Mouse (Mus musculus) bone marrow, adult 2 months (tissue): ENCODE results near the gene Cd200r1. TPM values are rescaled to one million over a fixed set of nuclear protein-coding genes. Genes with fewer than 3 reads are reported as not detected.
A peak's percentile ranks its signal among the peaks of the same experiment; 100 is the strongest.

Experiments
- H3K27ac ChIP-seq: fragments of 200-500 bp; 2 replicates; pipeline ENCODE4 v1.5.1; 2012; ENCODE audit warnings: low read depth, mild to moderate bottlenecking, control low read depth, inconsistent platforms, low read length; ENCODE audit not compliant: control insufficient read depth, poor library complexity, insufficient read depth
- H3K4me1 ChIP-seq: fragments of 200-500 bp; 2 replicates; pipeline ENCODE4 v1.6.1; 2011; ENCODE audit warnings: low read length; ENCODE audit not compliant: control insufficient read depth, insufficient read depth
- H3K4me3 ChIP-seq: fragments of 200-500 bp; replicated peaks from 2 replicates; pipeline ENCODE3; 2011; ENCODE audit warnings: mild to moderate bottlenecking, low read depth, low read length, control low read depth; ENCODE audit not compliant: control insufficient read depth
- CTCF ChIP-seq: fragments of 200-500 bp; IDR thresholded peaks from 2 replicates; pipeline ENCODE4 v1.5.1; 2011; ENCODE audit warnings: low read length, control low read depth; ENCODE audit not compliant: control insufficient read depth, insufficient read depth
- POLR2A ChIP-seq: fragments of 200-500 bp; IDR thresholded peaks from 2 replicates; pipeline ENCODE4 v1.6.1; 2011; ENCODE audit warnings: low read depth, mild to moderate bottlenecking, control low read depth, low read length, borderline replicate concordance; ENCODE audit not compliant: control insufficient read depth
- WGBS: fragments of 180-500 bp; shearing (Covaris S2); methylation state at CpG from one replicate; pipeline ENCODE4 v1.1.7; 2018; 5-methylcytosine and 5-hydroxymethylcytosine counted together
- polyA plus RNA-seq: library from polyadenylated mRNA; stranded (reverse); fragments of >200 nt; gene quantifications from 2 replicates; pipeline ENCODE4 v1.2.4, GENCODE M21; 2011; ENCODE audit warnings: low replicate concordance; ENCODE audit not compliant: missing spikeins, insufficient read depth, insufficient read length

The Cd200r1 gene
- polyA plus RNA-seq, 1 experiment, result 5.3 TPM

DNA sequence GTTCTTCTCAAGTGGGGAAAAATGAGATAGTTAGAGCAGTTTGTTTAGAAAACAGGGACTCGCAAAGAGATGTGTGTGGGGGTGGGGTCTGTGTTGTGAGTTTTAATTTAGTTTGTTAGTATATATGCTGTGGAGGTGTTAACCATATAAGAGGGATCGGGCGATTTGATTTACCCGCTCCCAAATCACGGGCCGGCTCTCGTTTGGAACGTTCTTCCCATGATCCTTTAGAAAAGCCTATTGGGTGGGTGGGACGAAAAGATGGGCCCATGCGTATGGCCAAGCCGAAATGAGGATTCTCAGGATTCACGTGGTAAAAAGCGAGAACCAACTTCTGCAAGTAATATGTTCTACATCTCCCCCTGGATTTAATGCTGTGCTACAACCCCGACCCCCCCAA is 40.7 kb upstream of the Cd200r1 start:
- WGBS, result 1% methylated on average over 14 of the region's 14 CpGs
- TF ChIP-seq POLR2A (no peak), CTCF (no peak)
- no peaks in the 10 kb centered on the region; the same call in 1 of the 2 replicates for H3K4me1 ChIP-seq
- H3K4me3 ChIP-seq, result peak overlapping the region; percentile 98
- H3K27ac ChIP-seq, result peak overlapping the region; percentile 58; the same call in 1 of the 2 replicates

DNA sequence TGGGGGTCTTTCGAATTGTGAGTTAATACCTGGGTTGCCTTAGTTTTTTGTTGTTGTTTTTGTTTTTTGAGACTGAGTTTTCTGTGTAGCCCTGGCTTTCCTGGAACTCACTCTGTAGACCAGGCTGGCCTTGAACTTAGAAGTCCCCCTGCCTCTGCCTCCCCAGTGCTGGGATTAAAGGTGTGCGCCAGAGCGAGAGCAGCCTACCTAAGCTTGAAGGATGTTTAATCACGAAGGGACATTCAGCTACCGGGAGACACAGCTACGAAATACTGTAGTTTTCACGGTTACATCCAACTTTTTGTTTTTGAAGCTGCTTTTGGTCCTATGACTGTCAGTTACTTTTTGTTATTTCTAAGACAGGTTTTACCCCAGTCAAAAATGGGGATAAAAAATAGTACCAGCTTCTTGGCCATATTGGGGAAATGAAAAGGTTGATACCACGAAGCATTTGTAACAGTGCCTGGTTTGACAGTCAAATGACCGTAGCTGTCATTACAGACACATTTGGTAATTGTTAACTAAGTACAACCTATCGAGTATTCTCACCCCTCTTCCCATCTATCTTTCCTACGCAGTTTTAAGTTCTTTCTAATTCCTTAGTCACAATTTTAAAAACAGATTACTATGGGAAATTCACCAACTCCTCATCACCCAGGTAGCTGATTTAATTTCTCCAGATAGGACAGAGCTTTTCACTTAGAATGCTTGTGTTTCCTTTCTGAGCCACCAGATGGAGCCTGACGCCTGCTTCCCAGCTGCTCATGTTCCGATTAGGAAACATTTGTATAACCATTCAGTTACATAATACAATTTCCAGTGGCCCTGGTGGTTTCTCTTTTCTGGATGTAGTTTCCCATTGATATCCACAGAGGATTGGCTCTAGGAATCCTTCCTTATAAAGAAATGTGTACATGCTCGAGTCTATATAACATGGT is 40.0 kb upstream of the Cd200r1 start:
- no peak overlapping the region for H3K4me3 ChIP-seq
- TF ChIP-seq CTCF, result peak; percentile 82
- TF ChIP-seq POLR2A, result no peak
- 30% methylated on average over 14 of the region's 14 CpGs for WGBS
- H3K4me1 ChIP-seq, result no peaks in the 10 kb centered on the region; the same call in 1 of the 2 replicates
- no peak overlapping the region for H3K27ac ChIP-seq

DNA sequence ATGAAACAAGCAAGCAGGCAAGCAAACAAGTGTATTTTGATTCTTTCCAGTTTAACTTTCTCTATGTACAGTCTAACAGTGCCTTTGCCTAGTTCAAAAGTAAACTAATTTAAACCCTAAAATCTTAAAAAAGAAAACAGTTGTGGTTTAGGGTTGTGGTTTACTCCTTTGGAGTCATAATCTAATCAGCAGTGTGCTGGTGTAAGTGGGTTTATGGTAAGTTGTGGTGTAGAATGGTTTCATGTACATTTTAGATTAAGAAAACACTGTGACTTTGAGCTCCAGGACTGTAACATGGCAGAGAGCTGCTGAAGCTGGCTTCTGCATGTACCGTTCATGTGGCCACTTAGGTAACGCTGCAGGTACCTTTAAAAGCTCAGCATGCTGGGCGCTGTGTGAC is 38.0 kb upstream of the Cd200r1 start:
- no peaks in the 10 kb centered on the region; the same call in 1 of the 2 replicates for H3K4me1 ChIP-seq
- 65% methylated on average over 3 of the region's 3 CpGs for WGBS
- no peak overlapping the region for H3K27ac ChIP-seq

DNA sequence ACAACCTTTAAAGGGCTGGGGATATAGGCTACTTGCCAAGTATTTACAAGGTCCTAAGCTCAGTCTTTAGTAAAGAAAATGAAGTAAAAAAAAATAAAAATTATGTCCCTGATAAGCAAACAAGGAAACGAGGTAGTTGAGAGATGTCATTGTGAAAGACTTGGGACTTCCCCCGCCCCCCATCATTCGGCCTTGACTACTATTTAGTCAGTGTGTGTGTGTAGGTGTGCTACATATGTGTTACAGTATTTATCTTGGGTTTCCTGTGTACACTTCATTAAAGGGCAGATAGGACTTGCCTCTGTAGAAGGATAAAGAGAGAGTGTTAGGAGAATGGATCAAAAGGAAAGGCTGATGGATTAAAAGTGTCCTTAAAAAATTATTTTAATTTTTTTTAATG is 31.5 kb upstream of the Cd200r1 start:
- no peak overlapping the region for H3K4me3 ChIP-seq
- 32% methylated on average over 3 of the region's 3 CpGs for WGBS
- H3K4me1 ChIP-seq, result no peaks in the 10 kb centered on the region
- H3K27ac ChIP-seq, result no peak overlapping the region
- TF ChIP-seq CTCF, result no peak
- no peak for TF ChIP-seq POLR2A

More for the DNA sequence above, 38.0 kb upstream of the Cd200r1 start:
- no peak for TF ChIP-seq CTCF
- TF ChIP-seq POLR2A, result no peak
- H3K4me3 ChIP-seq, result no peak overlapping the region

DNA sequence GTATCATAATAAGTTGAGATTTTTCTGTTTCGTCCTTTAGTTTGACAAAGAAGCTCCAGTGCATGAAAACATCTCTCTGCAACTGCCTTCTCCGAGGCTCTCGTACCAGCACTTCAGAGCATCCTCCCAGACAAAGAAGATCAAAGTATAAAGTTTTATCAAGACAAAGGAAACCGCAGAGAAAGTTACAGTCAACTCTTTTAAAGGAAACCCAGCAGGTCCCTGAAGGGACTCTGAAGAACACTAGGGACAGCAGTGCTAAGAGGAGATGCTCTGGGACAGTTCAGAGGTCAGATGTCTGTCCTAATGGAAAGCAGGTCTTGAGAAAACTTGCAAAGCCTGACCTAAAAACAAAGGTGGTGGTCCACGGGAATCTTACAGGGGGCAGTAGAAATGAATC is 29.9 kb upstream of the Cd200r1 start:
- no peak overlapping the region for H3K27ac ChIP-seq
- 87% methylated on average over 5 of the region's 5 CpGs for WGBS
- TF ChIP-seq CTCF (no peak), POLR2A (no peak)

DNA sequence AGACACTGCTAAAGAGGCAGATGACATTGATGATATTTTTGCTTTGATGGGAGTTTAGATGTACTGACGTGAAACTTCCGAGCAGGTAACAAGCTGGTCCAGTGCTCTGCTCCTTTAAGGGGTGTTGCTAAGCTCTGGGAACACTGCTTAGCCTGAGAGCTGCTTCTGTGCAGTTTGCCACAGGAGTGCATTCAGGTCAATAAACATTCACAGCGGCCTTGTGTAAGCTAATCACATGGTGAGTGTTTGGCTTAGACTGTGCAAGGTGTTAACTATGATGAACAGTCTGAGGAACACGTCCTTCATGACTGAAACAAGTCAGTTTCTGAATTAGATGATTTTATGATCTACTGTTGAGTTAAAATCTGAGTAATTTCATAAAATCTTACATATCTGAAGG is 29.4 kb upstream of the Cd200r1 start:
- Histone ChIP-seq H3K4me1 (no peaks in the 10 kb centered on the region), H3K27ac (no peak overlapping the region), H3K4me3 (no peak overlapping the region)
- TF ChIP-seq CTCF (no peak), POLR2A (no peak)
- WGBS, result 86% methylated on average over 4 of the region's 4 CpGs

More for the DNA sequence above, 29.9 kb upstream of the Cd200r1 start:
- no peak overlapping the region for H3K4me3 ChIP-seq
- H3K4me1 ChIP-seq, result no peaks in the 10 kb centered on the region

DNA sequence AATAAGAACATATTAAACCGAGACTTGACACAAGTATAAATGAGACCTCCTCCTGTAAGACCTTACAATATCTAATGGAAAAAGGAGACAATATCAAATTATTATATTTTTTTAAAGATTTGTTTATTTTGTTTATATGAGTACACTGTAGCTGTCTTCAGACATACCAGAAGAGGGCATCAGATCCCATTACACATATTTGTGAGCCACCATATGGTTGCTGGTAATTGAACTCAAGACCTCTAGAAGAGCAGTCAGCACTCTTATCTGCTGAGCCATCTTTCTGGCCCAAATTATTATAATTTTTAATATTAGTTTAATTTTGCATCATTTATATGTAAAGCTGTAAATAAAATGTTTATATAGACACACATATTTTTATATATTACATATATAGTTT is 22.8 kb upstream of the Cd200r1 start:
- Histone ChIP-seq H3K4me1 (no peaks in the 10 kb centered on the region; the same call in 1 of the 2 replicates), H3K4me3 (no peak overlapping the region), H3K27ac (no peak overlapping the region)
- no peak for TF ChIP-seq POLR2A
- no peak for TF ChIP-seq CTCF
- 90% methylated on average over 1 of the region's 1 CpGs for WGBS

DNA sequence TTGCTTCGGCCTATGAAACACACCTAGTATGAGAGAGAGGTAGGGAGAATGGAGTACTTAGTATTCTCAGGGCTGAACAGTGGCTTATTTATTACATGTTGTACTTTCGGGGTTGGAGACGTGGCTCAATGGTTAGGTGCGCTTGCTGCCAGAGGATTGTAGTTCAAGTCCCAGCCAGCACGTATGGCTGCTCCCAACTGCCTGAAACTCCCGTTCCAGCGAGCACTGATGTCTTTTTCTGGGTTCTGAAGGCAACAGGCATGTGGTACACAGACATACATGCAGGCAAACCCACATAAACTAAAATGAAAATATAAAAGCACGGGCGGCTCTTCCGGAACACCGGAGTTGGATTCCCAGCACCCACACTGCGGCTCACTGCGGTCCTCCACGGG is 20.1 kb upstream of the Cd200r1 start:
- 7% methylated on average over 14 of the region's 14 CpGs for WGBS

More for the DNA sequence above, 20.1 kb upstream of the Cd200r1 start:
- H3K4me3 ChIP-seq, result peak overlapping the region; percentile 89
- no peak for TF ChIP-seq POLR2A
- no peak for TF ChIP-seq CTCF
- no peaks in the 10 kb centered on the region; the same call in 1 of the 2 replicates for H3K4me1 ChIP-seq
- peak overlapping the region; percentile 87 for H3K27ac ChIP-seq
